Mouse (Mus musculus): ENCODE results near the gene Pcsk4. TPM values are rescaled to one million over a fixed set of nuclear protein-coding genes. Genes with fewer than 3 reads are reported as not detected.

Pcsk4 gene
- total RNA-seq, 2 experiments from 2014 or later, result 4.0 to 5.4 TPM

DNA sequence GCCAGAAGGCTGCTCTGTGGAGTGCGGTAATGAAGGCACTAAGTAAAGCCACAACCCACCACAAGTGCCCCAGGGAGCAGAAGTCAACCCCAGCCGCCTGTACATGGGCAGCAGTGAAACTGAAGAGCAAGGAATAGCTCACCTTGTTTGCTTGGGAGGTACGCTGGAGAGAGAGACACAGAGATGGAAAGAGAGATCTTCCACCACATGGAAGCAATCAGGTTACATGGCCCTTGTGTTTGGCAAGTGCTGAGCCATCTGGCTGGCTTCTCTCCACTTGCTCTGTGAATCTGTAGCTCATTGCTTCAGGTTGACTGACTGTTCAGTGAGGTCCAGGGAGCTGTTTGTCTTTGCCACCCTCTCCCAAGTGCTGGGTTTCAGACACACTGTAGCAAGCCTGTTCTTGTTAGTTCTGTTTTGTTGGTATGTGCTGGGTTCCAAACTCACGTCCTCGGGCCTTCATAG lies 3.3 kb upstream of the Pcsk4 start:
- no peak overlapping the region for H3K4me3 ChIP-seq
- intact Hi-C loops (cut with DNase I), result no loop called here
- no peak for TF ChIP-seq CTCF (IDR thresholded peaks at IDR 0.05)
- no peak overlapping the region for H3K27ac ChIP-seq
- no peak for DNase-seq (ENCODE audit: extremely low spot score in 1 of 2, low spot score in 2 of 2)

DNA sequence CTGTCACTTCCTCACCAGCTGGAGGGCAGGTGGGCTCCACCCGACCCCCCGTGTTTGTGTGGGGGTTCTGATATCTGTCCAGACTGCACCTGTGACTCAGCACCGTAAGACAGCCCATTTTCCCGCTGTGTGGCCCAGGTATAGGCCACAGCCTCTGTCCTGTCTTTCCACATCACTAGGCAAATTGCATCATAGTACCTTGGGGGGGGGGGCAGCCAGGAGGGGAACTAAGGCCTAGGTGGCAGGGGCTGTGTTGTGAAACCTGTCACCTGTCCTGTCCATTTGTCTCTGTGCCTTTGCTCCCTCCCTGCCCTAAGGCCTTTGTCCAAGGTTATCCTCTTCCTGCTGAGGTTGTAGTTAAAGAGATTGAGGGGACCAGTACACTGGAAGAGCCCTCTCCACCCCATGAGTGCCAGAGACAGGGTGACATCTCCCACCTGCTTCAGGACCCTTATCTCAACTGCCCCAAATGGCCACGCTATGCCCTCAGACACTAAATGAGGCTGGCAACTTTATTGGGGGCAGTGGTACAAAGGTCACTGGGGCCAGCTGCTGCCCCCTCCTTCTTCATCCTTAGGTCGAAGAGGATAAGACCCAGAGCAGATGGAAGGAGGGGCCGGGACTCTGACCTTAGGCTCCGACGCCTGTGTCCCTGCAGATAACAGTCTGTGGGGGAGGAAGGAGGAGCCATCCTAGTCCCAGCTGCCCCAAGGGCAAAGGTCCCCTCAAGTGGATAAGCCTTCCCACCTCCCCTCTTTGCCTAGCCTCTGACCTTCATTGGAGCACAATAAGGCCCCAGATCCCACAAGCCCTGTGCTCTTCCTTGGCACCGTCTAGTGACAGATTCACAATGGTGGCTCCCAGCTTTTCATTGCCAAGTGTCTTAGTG lies 2.6 kb upstream of the Pcsk4 start:
- TF ChIP-seq CTCF (IDR thresholded peaks at IDR 0.05), result no peak
- no peak overlapping the region for H3K27ac ChIP-seq
- no peak for DNase-seq (ENCODE audit: extremely low spot score in 1 of 2, low spot score in 2 of 2)
- intact Hi-C loops (cut with DNase I), result no loop called here
- H3K4me3 ChIP-seq, result no peak overlapping the region

DNA sequence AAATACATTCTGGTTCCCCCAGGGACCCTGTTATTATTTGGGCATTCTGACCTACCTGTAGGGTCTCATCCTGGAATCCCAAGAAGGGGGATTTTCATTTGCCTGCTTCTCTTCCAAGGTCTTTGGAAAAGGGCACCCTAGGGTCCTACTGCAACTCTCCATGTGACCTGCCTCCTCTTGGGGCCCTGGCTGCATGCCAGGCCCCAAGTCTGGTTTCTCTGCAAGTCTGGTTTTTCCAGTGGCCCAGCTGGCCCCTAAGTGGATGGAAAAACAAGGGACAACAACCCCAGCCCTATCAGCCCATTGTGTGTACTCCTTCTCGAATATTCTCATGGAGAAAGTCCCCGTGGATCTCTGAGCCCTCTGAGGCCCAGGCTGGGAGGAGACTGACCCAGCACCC lies 1.6 kb upstream of the Pcsk4 start:
- TF ChIP-seq CTCF (IDR thresholded peaks at IDR 0.05), result no peak
- no peak for DNase-seq (ENCODE audit: extremely low spot score in 1 of 2, low spot score in 2 of 2)
- Histone ChIP-seq H3K4me3 (no peak overlapping the region), H3K27ac (no peak overlapping the region)
- intact Hi-C loops (cut with DNase I), result no loop called here

- no peak for DNase-seq (ENCODE audit: extremely low spot score in 1 of 2, low spot score in 2 of 2)
- no peak for TF ChIP-seq CTCF (IDR thresholded peaks at IDR 0.05)
- peak overlapping the region; percentile 58 for H3K4me3 ChIP-seq
- intact Hi-C loops (cut with DNase I), result no loop called here
- H3K27ac ChIP-seq, result no peak overlapping the region
Observed at GRCm38 (mm10) chr10:80330084-80330483, 786 bp upstream of the Pcsk4 start.

- H3K4me3 ChIP-seq, result no peak overlapping the region
- no peak for TF ChIP-seq CTCF (IDR thresholded peaks at IDR 0.05)
- intact Hi-C loops (cut with DNase I), result no loop called here
- DNase-seq (ENCODE audit: extremely low spot score in 1 of 2, low spot score in 2 of 2), result no peak
- no peak overlapping the region for H3K27ac ChIP-seq
Observed at GRCm38 (mm10) chr10:80325045-80325444, 4.3 kb downstream of the Pcsk4 start.

DNA sequence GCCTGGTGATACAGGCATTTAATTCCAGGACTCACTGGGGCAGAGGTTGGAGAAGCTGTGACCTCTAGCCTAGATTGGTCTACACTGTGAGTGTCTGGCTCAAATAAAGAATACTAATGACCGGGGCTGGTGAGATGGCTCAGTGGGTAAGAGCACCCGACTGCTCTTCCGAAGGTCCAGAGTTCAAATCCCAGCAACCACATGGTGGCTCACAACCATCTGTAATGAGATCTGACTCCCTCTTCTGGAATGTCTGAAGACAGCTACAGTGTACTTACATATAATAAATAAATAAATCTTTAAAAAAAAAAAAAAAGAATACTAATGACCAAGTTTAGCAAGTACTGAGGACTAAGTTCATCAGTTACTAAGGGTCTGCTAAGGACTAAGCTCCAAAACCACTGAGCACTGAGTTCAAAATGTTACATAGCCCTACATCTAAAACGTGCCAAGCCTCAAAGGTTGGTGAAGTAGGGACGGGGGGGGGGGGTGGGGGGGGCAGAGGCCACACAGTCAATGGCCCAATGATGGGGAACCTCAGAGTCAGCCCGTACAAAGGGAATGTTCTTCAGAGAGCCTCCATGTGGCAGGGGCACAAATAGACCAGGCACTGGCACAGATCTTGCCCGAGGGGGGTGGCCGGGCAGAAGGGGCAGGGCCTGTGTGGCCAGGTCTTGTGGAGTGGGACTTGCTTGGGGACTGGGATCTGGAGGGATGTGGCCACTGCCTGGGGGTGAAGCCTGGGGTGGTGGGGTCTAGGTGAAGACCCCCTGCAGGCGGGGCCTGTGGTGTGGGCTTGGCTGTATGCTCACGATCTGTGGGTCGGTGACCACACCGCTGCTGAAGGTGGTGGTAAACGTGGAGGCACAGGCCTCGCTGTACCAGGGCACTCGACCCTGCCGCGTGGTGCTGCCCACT lies 4.9 kb downstream of the Pcsk4 start:
- no peak for TF ChIP-seq CTCF (IDR thresholded peaks at IDR 0.05)
- H3K27ac ChIP-seq, result no peak overlapping the region
- intact Hi-C loops (cut with DNase I), result no loop called here

GRCm38 (mm10) chr10:80323261-80324119 lies 5.8 kb downstream of the Pcsk4 start:
- Histone ChIP-seq H3K27ac (peak overlapping the region; percentile 69), H3K4me3 (peak overlapping the region; percentile 63)
- DNase-seq (ENCODE audit: extremely low spot score in 1 of 2, low spot score in 2 of 2), result peak in 1 of 2 experiments; percentile 58
- TF ChIP-seq CTCF (IDR thresholded peaks at IDR 0.05), result no peak
- intact Hi-C loops (cut with DNase I), result no loop called here

More for the DNA sequence above, 4.9 kb downstream of the Pcsk4 start:
- no peak overlapping the region for H3K4me3 ChIP-seq
- no peak for DNase-seq (ENCODE audit: extremely low spot score in 1 of 2, low spot score in 2 of 2)

- H3K27ac ChIP-seq, result peak overlapping the region; percentile 69
- intact Hi-C loops (cut with DNase I), result no loop called here
- peak in 1 of 2 experiments; percentile 31 for DNase-seq (ENCODE audit: extremely low spot score in 1 of 2, low spot score in 2 of 2)
- H3K4me3 ChIP-seq, result peak overlapping the region; percentile 63
- no peak; the same call in 1 of the 2 replicates for TF ChIP-seq CTCF (IDR thresholded peaks at IDR 0.05)
Observed at GRCm38 (mm10) chr10:80322811-80323211, 6.5 kb downstream of the Pcsk4 start.

DNA sequence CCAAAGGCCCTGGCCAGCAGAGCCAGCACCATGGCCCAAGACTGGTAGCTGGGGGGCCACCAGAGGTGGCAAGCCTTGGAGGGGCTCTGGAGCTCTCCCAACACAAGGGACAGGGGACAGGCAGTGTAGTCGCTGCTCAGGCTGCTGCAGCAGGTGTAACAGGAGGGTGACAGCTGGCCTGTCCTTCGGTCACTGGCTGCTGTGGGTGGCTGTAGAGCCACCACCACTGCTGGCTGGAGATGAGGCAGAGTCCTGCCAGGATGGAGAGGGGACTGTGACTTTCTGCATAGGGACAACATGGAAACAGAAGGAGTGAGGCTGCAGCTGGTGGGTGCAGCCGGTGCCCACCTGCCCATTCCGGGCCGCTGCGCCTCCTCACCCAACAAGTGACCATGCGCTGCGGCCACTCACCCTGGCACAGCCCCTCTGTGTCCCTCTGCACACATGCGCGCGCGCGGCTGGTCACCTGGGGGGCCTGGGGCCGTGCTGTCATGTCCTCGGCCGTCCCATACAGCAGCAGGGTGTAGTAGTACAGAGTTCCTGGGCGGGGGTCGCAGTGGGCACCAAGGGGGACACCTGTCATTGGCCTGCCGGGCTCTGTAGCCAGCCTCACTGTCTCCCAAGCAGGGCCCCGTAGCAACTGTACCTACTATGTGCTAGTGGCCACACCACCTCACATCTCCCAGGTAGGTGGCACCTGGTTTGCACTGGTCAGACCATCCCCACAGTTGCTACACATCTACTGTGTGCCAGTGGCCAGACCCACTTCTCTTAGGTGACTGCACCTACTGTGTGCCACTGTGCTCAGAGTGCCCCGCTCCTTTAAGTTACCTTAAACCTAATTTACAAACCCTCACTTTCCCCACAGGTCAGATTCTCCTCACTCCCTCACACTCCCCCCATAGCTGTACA lies 7.4 kb downstream of the Pcsk4 start:
- Histone ChIP-seq H3K4me3 (no peak overlapping the region), H3K27ac (no peak overlapping the region)
- DNase-seq (ENCODE audit: extremely low spot score in 1 of 2, low spot score in 2 of 2), result no peak
- TF ChIP-seq CTCF (IDR thresholded peaks at IDR 0.05), result no peak
- intact Hi-C loops (cut with DNase I), result no loop called here

GRCm38 (mm10) chr10:80321014-80321669 lies 8.2 kb downstream of the Pcsk4 start:
- DNase-seq (ENCODE audit: extremely low spot score in 1 of 2, low spot score in 2 of 2), result no peak
- no peak for TF ChIP-seq CTCF (IDR thresholded peaks at IDR 0.05)
- Histone ChIP-seq H3K27ac (no peak overlapping the region), H3K4me3 (no peak overlapping the region)
- intact Hi-C loops (cut with DNase I), result no loop called here
